Mouse (Mus musculus): ENCODE measurements around the gene Scfd2.

Gene Scfd2

GRCm38 (mm10) chr5:74164547-74164946, 367.0 kb downstream of the Scfd2 start:
- no peak for DNase-seq

- DNase-seq: peak; percentile 48
Measured at GRCm38 (mm10) chr5:74163141-74163540, 368.4 kb downstream of the Scfd2 start.

GRCm38 (mm10) chr5:74162013-74162412, 369.5 kb downstream of the Scfd2 start:
- no peak for DNase-seq

- DNase-seq: peak; percentile 78
Measured at GRCm38 (mm10) chr5:74161297-74161926, 370.1 kb downstream of the Scfd2 start.

- no peak for DNase-seq
Measured at GRCm38 (mm10) chr5:74160349-74160748, 371.2 kb downstream of the Scfd2 start.

GRCm38 (mm10) chr5:74159906-74160305, 371.7 kb downstream of the Scfd2 start:
- DNase-seq: no peak

- DNase-seq: no peak
Measured at GRCm38 (mm10) chr5:74158929-74159632, 372.5 kb downstream of the Scfd2 start.

- DNase-seq: peak; percentile 60
Measured at GRCm38 (mm10) chr5:74155860-74156351, 375.7 kb downstream of the Scfd2 start.
